Mouse (Mus musculus): Measurements from ENCODE around the gene Cdr2. TPM values are rescaled to one million over a fixed set of nuclear protein-coding genes. Genes with fewer than 3 reads are reported as not detected.
A peak's percentile ranks its signal among the peaks of the same experiment; 100 is the strongest.
"Not testable (repeated sequence)": the region's sequence is repeated elsewhere in the genome, so short reads cannot be mapped to it uniquely, and the experiment has no call there.

Gene Cdr2
- polyA plus RNA-seq, 1 experiment from 2014 or later = 17.3 TPM

DNA sequence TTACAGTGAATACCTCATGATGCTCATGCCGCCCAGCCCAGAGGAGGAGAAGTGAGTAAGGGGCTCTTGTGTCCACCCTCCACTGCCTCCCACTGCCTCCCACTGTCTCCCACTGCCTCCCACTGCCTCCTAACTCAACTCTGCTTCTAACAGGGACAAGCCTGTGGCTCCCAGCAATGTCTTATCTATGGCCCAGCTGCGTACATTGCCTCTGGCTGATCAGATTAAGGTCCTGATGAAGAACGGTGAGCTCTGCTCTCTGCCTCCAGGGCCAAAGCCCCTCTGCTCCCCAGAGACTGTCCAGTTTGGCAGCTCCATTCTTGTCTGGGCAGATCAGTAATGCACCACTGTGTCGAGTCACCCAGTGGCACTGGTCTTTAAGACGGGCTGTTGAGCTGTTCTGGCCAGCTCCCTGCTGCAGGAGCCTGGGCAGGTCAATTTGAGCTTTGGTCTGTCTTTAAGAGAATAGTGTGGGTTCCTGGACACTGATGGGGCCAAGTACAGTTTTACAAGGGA, 48.4 kb downstream of the Cdr2 start:
- Histone ChIP-seq H3K27me3 (replicated peaks; ENCODE audit: control insufficient read depth, insufficient read depth, low read length) (no peaks in the 10 kb centered on the region), H3K9ac (ENCODE audit: low read depth, low read length) (no peak overlapping the region), H3K9me3 (ENCODE audit: control insufficient read depth, low read length) (no peaks in the 10 kb centered on the region), H3K27ac (ENCODE audit: low read depth, low read length) (peak overlapping the region; percentile 19; the same call in 1 of the 2 replicates), H3K36me3 (ENCODE audit: control insufficient read depth, insufficient read depth, low read length) (peaks cover 57% of the 10 kb centered on the region), H3K4me2 (no peak overlapping the region), H3K4me3 (ENCODE audit: low read depth, low read length) (no peak overlapping the region), H3K4me1 (replicated peaks; ENCODE audit: control insufficient read depth, insufficient read depth, low read length) (peaks cover 11% of the 10 kb centered on the region)
- ATAC-seq (replicated peaks; ENCODE audit: low FRiP score) (peak; percentile 67), DNase-seq (ENCODE audit: low spot score) (no peak)
- 59% methylated on average over 4 of the region's 5 CpGs for WGBS

GRCm38 (mm10) chr7:120933110-120933509, 49.0 kb downstream of the Cdr2 start:
- Histone ChIP-seq H3K27ac (ENCODE audit: low read depth, low read length) (no peak overlapping the region), H3K9ac (ENCODE audit: low read depth, low read length) (no peak overlapping the region)
- ATAC-seq (replicated peaks; ENCODE audit: low FRiP score) = no peak

DNA sequence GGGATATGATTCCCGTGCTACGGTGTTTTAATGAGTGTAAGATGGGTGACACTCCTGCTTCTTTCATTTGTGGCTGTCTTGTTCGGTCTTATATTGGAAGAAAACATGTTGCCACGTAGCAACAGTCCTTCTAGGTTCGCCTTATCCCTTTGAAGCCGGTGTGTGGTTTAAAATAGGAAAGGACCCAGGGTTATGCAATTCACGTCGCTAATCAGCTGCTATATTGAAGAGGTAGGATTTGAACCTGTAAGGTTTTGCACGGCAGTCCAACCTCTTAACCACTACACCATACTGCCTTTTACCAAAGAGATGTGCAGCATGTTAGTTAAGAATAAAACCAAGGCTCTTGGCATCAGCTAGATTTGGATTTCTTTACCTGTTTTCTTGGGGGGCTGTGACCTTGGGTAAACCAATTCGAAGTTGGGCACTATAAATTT, 63.6 kb downstream of the Cdr2 start:
- Histone ChIP-seq H3K27ac (ENCODE audit: low read depth, low read length) (peak overlapping the region; percentile 93), H3K36me3 (ENCODE audit: control insufficient read depth, insufficient read depth, low read length) (peaks cover 12% of the 10 kb centered on the region; the same call in 1 of the 2 replicates), H3K4me3 (ENCODE audit: low read depth, low read length) (peak overlapping the region; percentile 94), H3K4me1 (replicated peaks; ENCODE audit: control insufficient read depth, insufficient read depth, low read length) (peaks cover 4% of the 10 kb centered on the region; the same call in 1 of the 2 replicates), H3K27me3 (replicated peaks; ENCODE audit: control insufficient read depth, insufficient read depth, low read length) (no peaks in the 10 kb centered on the region), H3K9me3 (ENCODE audit: control insufficient read depth, low read length) (no peaks in the 10 kb centered on the region), H3K4me2 (peak overlapping the region; percentile 69), H3K9ac (ENCODE audit: low read depth, low read length) (peak overlapping the region; percentile 96)
- DNase-seq (ENCODE audit: low spot score) (peak; percentile 61), ATAC-seq (replicated peaks; ENCODE audit: low FRiP score) (peak; percentile 79)
- 6% methylated on average over 10 of the region's 10 CpGs for WGBS

More at GRCm38 (mm10) chr7:120933110-120933509, 49.0 kb downstream of the Cdr2 start:
- peaks cover 57% of the 10 kb centered on the region for H3K36me3 ChIP-seq (ENCODE audit: control insufficient read depth, insufficient read depth, low read length)
- peaks cover 11% of the 10 kb centered on the region for H3K4me1 ChIP-seq (replicated peaks; ENCODE audit: control insufficient read depth, insufficient read depth, low read length)
- 90% methylated on average over 7 of the region's 7 CpGs for WGBS
- no peak overlapping the region for H3K4me3 ChIP-seq (ENCODE audit: low read depth, low read length)
- H3K9me3 ChIP-seq (ENCODE audit: control insufficient read depth, low read length) = no peaks in the 10 kb centered on the region
- DNase-seq (ENCODE audit: low spot score) = no peak
- no peak overlapping the region for H3K4me2 ChIP-seq
- no peaks in the 10 kb centered on the region for H3K27me3 ChIP-seq (replicated peaks; ENCODE audit: control insufficient read depth, insufficient read depth, low read length)

GRCm38 (mm10) chr7:120917592-120918461, 64.3 kb downstream of the Cdr2 start, which contains the start of gene Polr3e:
Gene Polr3e (plus strand): TSS chr7:120917744.
- Histone ChIP-seq H3K9me3 (ENCODE audit: control insufficient read depth, low read length) (no peaks in the 10 kb centered on the region), H3K36me3 (ENCODE audit: control insufficient read depth, insufficient read depth, low read length) (peaks cover 8% of the 10 kb centered on the region; the same call in 1 of the 2 replicates), H3K9ac (ENCODE audit: low read depth, low read length) (peak within 1 kb of the TSS; percentile 96), H3K27me3 (replicated peaks; ENCODE audit: control insufficient read depth, insufficient read depth, low read length) (no peaks in the 10 kb centered on the region), H3K4me2 (peak within 1 kb of the TSS; percentile 69), H3K4me3 (ENCODE audit: low read depth, low read length) (peak within 1 kb of the TSS; percentile 94), H3K4me1 (replicated peaks; ENCODE audit: control insufficient read depth, insufficient read depth, low read length) (peaks cover 4% of the 10 kb centered on the region; the same call in 1 of the 2 replicates), H3K27ac (ENCODE audit: low read depth, low read length) (peak within 1 kb of the TSS; percentile 93)
- ATAC-seq (replicated peaks; ENCODE audit: low FRiP score) = peak; percentile 89
- under 1% methylated on average over 100 of the region's 102 CpGs for WGBS
- peak; percentile 100 for DNase-seq (ENCODE audit: low spot score)

GRCm38 (mm10) chr7:120917279-120917591, 64.9 kb downstream of the Cdr2 start:
- Histone ChIP-seq H3K4me1 (replicated peaks; ENCODE audit: control insufficient read depth, insufficient read depth, low read length) (peaks cover 4% of the 10 kb centered on the region; the same call in 1 of the 2 replicates), H3K9me3 (ENCODE audit: control insufficient read depth, low read length) (no peaks in the 10 kb centered on the region), H3K4me2 (peak overlapping the region; percentile 68), H3K27me3 (replicated peaks; ENCODE audit: control insufficient read depth, insufficient read depth, low read length) (no peaks in the 10 kb centered on the region), H3K9ac (ENCODE audit: low read depth, low read length) (no peak overlapping the region), H3K4me3 (ENCODE audit: low read depth, low read length) (peak overlapping the region; percentile 94), H3K27ac (ENCODE audit: low read depth, low read length) (no peak overlapping the region), H3K36me3 (ENCODE audit: control insufficient read depth, insufficient read depth, low read length) (peaks cover 3% of the 10 kb centered on the region; the same call in 1 of the 2 replicates)
- DNase-seq (ENCODE audit: low spot score) = no peak
- no peak for ATAC-seq (replicated peaks; ENCODE audit: low FRiP score)
- 8% methylated on average over 12 of the region's 12 CpGs for WGBS

GRCm38 (mm10) chr7:120916262-120916875, 65.7 kb downstream of the Cdr2 start:
- 0 out of 2 replicates have a peak overlapping the region, but pooled peaks have one; percentile 39 for H3K9ac ChIP-seq (ENCODE audit: low read depth, low read length)
- H3K4me1 ChIP-seq (replicated peaks; ENCODE audit: control insufficient read depth, insufficient read depth, low read length) = peaks cover 4% of the 10 kb centered on the region; the same call in 1 of the 2 replicates
- DNase-seq (ENCODE audit: low spot score) = no peak
- H3K36me3 ChIP-seq (ENCODE audit: control insufficient read depth, insufficient read depth, low read length) = no peaks in the 10 kb centered on the region
- H3K27ac ChIP-seq (ENCODE audit: low read depth, low read length) = no peak overlapping the region
- no peak for ATAC-seq (replicated peaks; ENCODE audit: low FRiP score)
- peak overlapping the region; percentile 26 for H3K4me3 ChIP-seq (ENCODE audit: low read depth, low read length)
- no peaks in the 10 kb centered on the region for H3K27me3 ChIP-seq (replicated peaks; ENCODE audit: control insufficient read depth, insufficient read depth, low read length)
- H3K4me2 ChIP-seq = peak overlapping the region; percentile 68
- H3K9me3 ChIP-seq (ENCODE audit: control insufficient read depth, low read length) = no peaks in the 10 kb centered on the region
- WGBS = 37% methylated on average over 11 of the region's 11 CpGs

DNA sequence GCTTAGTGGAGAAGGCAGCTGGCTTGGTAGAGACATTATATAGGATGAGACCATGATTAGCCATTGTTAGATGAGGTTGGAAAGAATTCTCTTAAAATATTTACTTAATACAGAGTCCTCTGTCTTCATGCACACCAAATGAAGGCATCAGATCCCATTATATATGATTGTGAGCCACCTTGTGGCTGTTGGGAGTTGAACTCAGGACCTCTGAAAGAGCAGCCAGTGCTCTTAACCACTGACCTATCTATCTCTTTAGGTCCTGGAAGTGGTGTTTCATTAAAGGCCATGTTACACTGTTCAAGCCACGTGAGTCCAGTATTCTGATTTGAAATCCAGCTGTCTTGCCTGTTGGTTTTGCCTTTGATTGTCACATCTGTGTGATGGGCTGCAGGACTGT, 68.8 kb downstream of the Cdr2 start:
- Histone ChIP-seq H3K4me2 (no peak overlapping the region), H3K36me3 (ENCODE audit: control insufficient read depth, insufficient read depth, low read length) (no peaks in the 10 kb centered on the region), H3K9ac (ENCODE audit: low read depth, low read length) (no peak overlapping the region), H3K4me1 (replicated peaks; ENCODE audit: control insufficient read depth, insufficient read depth, low read length) (no peaks in the 10 kb centered on the region), H3K9me3 (ENCODE audit: control insufficient read depth, low read length) (no peaks in the 10 kb centered on the region), H3K27ac (ENCODE audit: low read depth, low read length) (no peak overlapping the region), H3K4me3 (ENCODE audit: low read depth, low read length) (no peak overlapping the region), H3K27me3 (replicated peaks; ENCODE audit: control insufficient read depth, insufficient read depth, low read length) (no peaks in the 10 kb centered on the region)
- ATAC-seq (replicated peaks; ENCODE audit: low FRiP score) (no peak), DNase-seq (ENCODE audit: low spot score) (no peak)
- WGBS = 32% methylated on average over 1 of the region's 1 CpGs

GRCm38 (mm10) chr7:120911268-120911667, 70.8 kb downstream of the Cdr2 start:
- not testable (repeated sequence) for H3K4me1 ChIP-seq (replicated peaks; ENCODE audit: control insufficient read depth, insufficient read depth, low read length); H3K4me2 ChIP-seq; H3K27ac ChIP-seq (ENCODE audit: low read depth, low read length); H3K27me3 ChIP-seq (replicated peaks; ENCODE audit: control insufficient read depth, insufficient read depth, low read length); H3K4me3 ChIP-seq (ENCODE audit: low read depth, low read length); ATAC-seq (replicated peaks; ENCODE audit: low FRiP score); H3K36me3 ChIP-seq (ENCODE audit: control insufficient read depth, insufficient read depth, low read length); H3K9me3 ChIP-seq (ENCODE audit: control insufficient read depth, low read length); H3K9ac ChIP-seq (ENCODE audit: low read depth, low read length); DNase-seq (ENCODE audit: low spot score)
- 80% methylated on average over 6 of the region's 6 CpGs for WGBS

All from liver, embryonic 11.5 days (tissue).